Mouse (Mus musculus) liver, embryonic 14.5 days (tissue): ENCODE measurements around the gene Aoc1. TPM values are rescaled to one million over a fixed set of nuclear protein-coding genes. Genes with fewer than 3 reads are reported as not detected.
A peak's percentile ranks its signal among the peaks of the same experiment; 100 is the strongest.

Experiments
- ATAC-seq: fragments of 200-750 bp; cut with Nextera tagmentation; 2 replicates; pipeline ENCODE4 v1.8.0; 2017; ENCODE audit warnings: moderate number of reproducible peaks, mild to moderate bottlenecking, moderate library complexity; ENCODE audit not compliant: insufficient read depth
- DNase-seq, 3 experiments: peaks; one replicate each; pipeline ENCODE4 v3.0.0-alpha.2; 2012 to 2013; ENCODE audit warnings: low read depth in 3 of 3, low spot score in 3 of 3
- H3K27ac ChIP-seq: fragments of 300-500 bp; sonication (generic); 2 replicates; pipeline ENCODE4 v1.5.1; 2014; ENCODE audit warnings: moderate library complexity, mild to moderate bottlenecking, control low read depth, inconsistent platforms
- H3K27me3 ChIP-seq: fragments of 300-500 bp; sonication (generic); 2 replicates; pipeline ENCODE4 v1.6.1; 2014; ENCODE audit warnings: mild to moderate bottlenecking, low read length, moderate library complexity; ENCODE audit not compliant: control insufficient read depth, insufficient read depth
- H3K36me3 ChIP-seq: fragments of 300-500 bp; sonication (generic); replicated peaks from 2 replicates; pipeline ENCODE4 v1.6.1; 2014; ENCODE audit warnings: low read depth; ENCODE audit not compliant: control insufficient read depth, insufficient read depth
- H3K4me1 ChIP-seq, 2 experiments: fragments of 200-500 bp in 1 of 2; fragments of 300-500 bp in 1 of 2; sonication (generic) in 1 of 2; replicated peaks; 2 replicates each; pipeline ENCODE4 v1.6.1; 2012 to 2014; ENCODE audit warnings: antibody characterized with exemption in 1 of 2, inconsistent platforms in 1 of 2, low read length in 1 of 2; ENCODE audit not compliant: control insufficient read depth in 2 of 2, insufficient read depth in 2 of 2
- H3K4me2 ChIP-seq: fragments of 300-500 bp; sonication (generic); 2 replicates; pipeline ENCODE4 v1.6.1; 2014; ENCODE audit warnings: low read depth, mild to moderate bottlenecking, control low read depth, moderate library complexity
- H3K4me3 ChIP-seq, 2 experiments: fragments of 200-500 bp in 1 of 2; fragments of 300-500 bp in 1 of 2; sonication (generic) in 1 of 2; 2 replicates each; pipeline ENCODE4 v1.5.1; 2012 to 2014; ENCODE audit warnings: low read depth in 2 of 2, low read length in 2 of 2, mild to moderate bottlenecking in 2 of 2, control low read depth in 1 of 2, inconsistent platforms in 1 of 2, moderate library complexity in 1 of 2; ENCODE audit not compliant: insufficient read depth in 1 of 2
- H3K9ac ChIP-seq: fragments of 300-500 bp; sonication (generic); replicated peaks from 2 replicates; pipeline ENCODE4 v1.6.1; 2014; ENCODE audit warnings: mild to moderate bottlenecking, control low read depth, moderate library complexity
- H3K9me3 ChIP-seq: fragments of 300-500 bp; sonication (generic); 2 replicates; pipeline ENCODE4 v1.6.1; 2016; ENCODE audit warnings: low read length, mixed read lengths; ENCODE audit not compliant: control insufficient read depth
- CTCF ChIP-seq: IDR thresholded peaks from 2 replicates; pipeline ENCODE4 v1.5.1; 2016; ENCODE audit warnings: antibody characterized with exemption, low read depth, control low read depth
- EP300 ChIP-seq: IDR thresholded peaks from 2 replicates; pipeline ENCODE4 v1.6.1; 2016; ENCODE audit warnings: antibody characterized with exemption, low read depth
- WGBS: fragments of 180-500 bp; shearing (Covaris S2); extraction: QIAGEN DNeasy Blood & Tissue Kit; methylation state at CpG from one replicate; pipeline ENCODE4 v1.1.7; 2014; ENCODE audit not compliant: insufficient replicate concordance; 5-methylcytosine and 5-hydroxymethylcytosine counted together
- polyA plus RNA-seq, 2 experiments: library from polyadenylated mRNA; depleted of rRNA in 1 of 2; stranded (reverse) in 1 of 2; unstranded in 1 of 2; fragments of >200 nt; fragmentation: Nextera tagmentation in 1 of 2; extraction: Ambion mirVana in 1 of 2; gene quantifications; 2 replicates each; pipeline versions ENCODE4 v1.2.1 to v1.2.3; 2012 to 2014

The Aoc1 gene
- polyA plus RNA-seq, 2 experiments = not detected

GRCm38 (mm10) chr6:48860130-48860815 lies 12.4 kb upstream of the Aoc1 start:
- Histone ChIP-seq H3K4me2 (peak overlapping the region; percentile 39; the same call in 1 of the 2 replicates), H3K9ac (no peak overlapping the region), H3K27me3 (no peaks in the 10 kb centered on the region), H3K27ac (no peak overlapping the region), H3K4me3 (no peak overlapping the region), H3K4me1 (no peaks in the 10 kb centered on the region), H3K9me3 (no peaks in the 10 kb centered on the region), H3K36me3 (no peaks in the 10 kb centered on the region)
- ATAC-seq = no peak
- TF ChIP-seq EP300 = no peak
- TF ChIP-seq CTCF = peak; percentile 58
- 5% methylated on average over 23 of the region's 23 CpGs for WGBS
- peak; percentile 37 to 41 (median 37) for DNase-seq

GRCm38 (mm10) chr6:48860851-48861250 lies 11.8 kb upstream of the Aoc1 start:
- H3K9me3 ChIP-seq = no peaks in the 10 kb centered on the region
- H3K4me2 ChIP-seq = no peak overlapping the region
- no peak for ATAC-seq
- H3K4me1 ChIP-seq = no peaks in the 10 kb centered on the region
- DNase-seq = no peak
- H3K36me3 ChIP-seq = no peaks in the 10 kb centered on the region
- no peaks in the 10 kb centered on the region for H3K27me3 ChIP-seq
- WGBS = 72% methylated on average over 1 of the region's 1 CpGs
- no peak overlapping the region for H3K27ac ChIP-seq
- H3K9ac ChIP-seq = no peak overlapping the region
- TF ChIP-seq CTCF = no peak
- TF ChIP-seq EP300 = no peak
- H3K4me3 ChIP-seq = no peak overlapping the region

DNA sequence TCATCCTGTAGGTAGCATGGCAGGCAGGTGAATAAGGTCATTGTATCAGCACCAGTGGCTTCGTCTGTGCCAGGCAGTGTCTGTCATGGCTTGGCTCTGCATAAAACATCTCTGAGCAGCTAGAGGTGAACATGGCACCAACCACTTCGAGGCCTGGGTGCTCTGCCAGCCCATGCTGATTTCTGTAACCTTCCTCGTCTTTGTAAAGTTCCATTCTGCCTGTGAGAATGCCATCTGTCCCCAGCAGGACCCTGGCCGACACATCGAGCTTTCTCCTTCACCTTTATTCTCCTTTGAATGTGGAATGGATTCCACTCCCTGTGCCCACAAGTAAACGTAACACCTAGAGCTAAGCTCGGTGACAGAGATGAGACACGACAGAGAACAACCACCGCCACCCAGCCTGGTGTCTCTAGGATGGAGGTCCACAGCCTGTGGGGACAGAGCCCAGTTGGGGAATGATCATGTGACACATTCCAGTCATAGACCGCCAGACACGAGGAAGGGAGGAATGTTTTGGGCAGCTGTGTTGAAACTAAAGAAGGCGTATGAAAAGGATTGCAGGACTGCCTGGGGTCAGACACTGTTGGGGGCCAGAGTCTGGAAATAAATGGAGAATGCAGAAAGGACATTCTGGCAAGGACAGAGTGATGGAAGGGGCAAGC lies 10.9 kb upstream of the Aoc1 start:
- Histone ChIP-seq H3K27me3 (no peaks in the 10 kb centered on the region), H3K9ac (no peak overlapping the region), H3K4me1 (no peaks in the 10 kb centered on the region), H3K9me3 (no peaks in the 10 kb centered on the region), H3K27ac (no peak overlapping the region), H3K4me3 (no peak overlapping the region), H3K36me3 (no peaks in the 10 kb centered on the region), H3K4me2 (no peak overlapping the region)
- WGBS = 64% methylated on average over 12 of the region's 12 CpGs
- no peak for TF ChIP-seq CTCF
- TF ChIP-seq EP300 = no peak
- ATAC-seq (no peak), DNase-seq (no peak)

DNA sequence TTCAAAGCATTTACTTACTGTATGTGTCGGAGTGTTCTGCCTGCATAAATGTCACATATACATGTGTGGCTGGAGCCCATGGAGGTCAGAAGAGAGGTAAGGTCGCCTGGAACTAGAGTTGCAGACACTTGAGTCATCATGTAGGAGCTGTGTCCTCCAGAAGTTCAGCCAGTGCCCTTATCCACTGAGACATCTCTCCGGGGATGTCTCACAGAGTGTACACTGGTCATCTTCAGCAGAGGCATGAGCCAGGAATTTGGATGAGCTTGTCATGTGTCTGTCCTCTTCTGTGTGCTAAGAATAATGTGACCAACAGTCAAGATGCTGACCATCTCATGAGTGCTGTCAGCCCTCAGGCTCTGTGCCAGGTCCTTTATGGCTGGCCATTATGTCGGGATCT lies 9.9 kb upstream of the Aoc1 start:
- Histone ChIP-seq H3K27me3 (no peaks in the 10 kb centered on the region), H3K27ac (no peak overlapping the region), H3K9ac (no peak overlapping the region), H3K4me1 (no peaks in the 10 kb centered on the region), H3K4me2 (no peak overlapping the region), H3K9me3 (no peaks in the 10 kb centered on the region), H3K36me3 (no peaks in the 10 kb centered on the region), H3K4me3 (no peak overlapping the region)
- DNase-seq (no peak), ATAC-seq (no peak)
- 57% methylated on average over 4 of the region's 4 CpGs for WGBS
- no peak for TF ChIP-seq CTCF
- no peak for TF ChIP-seq EP300

DNA sequence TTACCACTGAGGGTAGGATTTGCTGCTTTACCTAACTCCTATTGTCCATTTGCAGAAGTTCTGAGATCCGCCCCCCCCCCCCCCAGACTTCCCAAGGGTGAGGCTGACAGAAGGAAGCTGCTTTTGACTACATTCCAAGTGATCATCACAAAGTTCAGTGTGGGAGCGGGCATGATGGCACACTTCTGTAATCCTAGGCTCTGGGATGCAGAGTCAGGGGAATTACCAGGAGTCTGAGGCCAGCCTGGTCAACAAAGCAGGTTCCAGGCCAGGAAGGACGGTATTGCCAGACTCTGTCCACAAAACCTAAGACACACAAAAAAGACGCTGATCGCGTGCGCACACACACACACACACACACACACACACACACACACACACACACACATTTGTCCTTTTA lies 9.2 kb upstream of the Aoc1 start:
- H3K4me1 ChIP-seq = no peaks in the 10 kb centered on the region
- no peak for TF ChIP-seq EP300
- no peak for TF ChIP-seq CTCF
- no peak overlapping the region for H3K27ac ChIP-seq
- no peaks in the 10 kb centered on the region for H3K36me3 ChIP-seq
- no peak overlapping the region for H3K4me2 ChIP-seq
- 75% methylated on average over 7 of the region's 7 CpGs for WGBS
- H3K27me3 ChIP-seq = no peaks in the 10 kb centered on the region
- H3K9me3 ChIP-seq = no peaks in the 10 kb centered on the region
- DNase-seq (no peak), ATAC-seq (no peak)
- no peak overlapping the region for H3K4me3 ChIP-seq
- H3K9ac ChIP-seq = no peak overlapping the region
